Mouse (Mus musculus): ENCODE results near the gene Uqcrfs1.

DNA sequence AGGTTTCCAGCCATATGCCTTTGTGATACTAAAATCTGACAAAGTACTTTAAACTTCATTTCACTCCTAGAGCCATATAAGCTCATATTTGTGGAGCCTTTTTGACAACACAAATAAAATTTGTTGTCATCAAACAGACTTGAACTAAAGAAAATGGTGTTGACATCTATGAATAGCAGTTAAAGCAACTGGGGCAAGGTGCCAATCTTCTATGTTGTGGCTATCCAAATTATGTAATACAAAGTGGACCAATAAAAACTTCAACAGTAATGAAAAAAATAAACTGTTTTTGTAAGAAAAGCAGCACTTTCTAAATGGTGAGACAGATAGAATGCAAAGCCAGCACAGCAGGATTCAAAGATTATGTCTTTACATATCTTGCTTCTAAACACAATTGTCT, 27.0 kb downstream of the Uqcrfs1 start:
- TF ChIP-seq SMC3 (IDR thresholded peaks at IDR 0.05; ENCODE audit: low read depth, low read length), result no peak
- no peak for TF ChIP-seq ZNF384 (IDR thresholded peaks at IDR 0.05; ENCODE audit: low read depth, low read length)

All from CH12.LX (cell line).